Mouse (Mus musculus): ENCODE measurements around the gene Psma7.

GRCm38 (mm10) chr2:180025135-180025860 lies 16.9 kb downstream of the Psma7 start:
- TF ChIP-seq CTCF (IDR thresholded peaks at IDR 0.05; ENCODE audit: extremely low read depth, insufficient read length, insufficient replicate concordance, low read depth, low read length) (no peak), POLR2A (IDR thresholded peaks at IDR 0.05; ENCODE audit: low read depth, low read length) (no peak)

Measured in small intestine, adult 2 months (tissue).